Mouse (Mus musculus): ENCODE data around the gene Mdfic.
"Not testable (repeated sequence)": the region's sequence is repeated elsewhere in the genome, so short reads cannot be mapped to it uniquely, and the experiment has no call there.

Mdfic gene

DNA sequence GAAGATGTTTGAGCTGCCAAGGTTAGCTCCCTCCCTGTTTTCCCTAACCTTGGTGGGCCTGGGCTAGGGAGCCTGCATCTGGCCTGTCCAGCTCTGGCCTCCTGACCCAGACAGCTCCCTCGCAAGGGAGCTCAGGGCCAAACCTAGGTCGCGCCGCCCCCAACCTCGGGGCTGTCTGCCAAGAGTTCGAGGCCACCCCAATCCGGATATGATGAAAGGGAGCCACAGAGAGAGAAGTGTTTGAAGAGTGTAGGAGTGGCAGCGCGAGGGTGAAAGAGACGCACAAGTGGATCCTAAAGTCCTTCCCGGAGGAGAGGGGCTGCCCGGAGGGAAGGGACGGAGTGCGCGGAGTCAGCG lies at the start of gene Mdfic:
TSS of gene Mdfic (plus strand) at position 201 of the 357 bp plus-strand sequence.
- DNase-seq (ENCODE audit: low read depth, low spot score), result peak; percentile 54
- Histone ChIP-seq H3K36me3 (ENCODE audit: control insufficient read depth, insufficient read depth, low read length, poor library complexity, severe bottlenecking) (no peaks in the 10 kb centered on the region), H3K27me3 (ENCODE audit: control insufficient read depth, insufficient read depth, low read length, poor library complexity, severe bottlenecking) (no peaks in the 10 kb centered on the region)

DNA sequence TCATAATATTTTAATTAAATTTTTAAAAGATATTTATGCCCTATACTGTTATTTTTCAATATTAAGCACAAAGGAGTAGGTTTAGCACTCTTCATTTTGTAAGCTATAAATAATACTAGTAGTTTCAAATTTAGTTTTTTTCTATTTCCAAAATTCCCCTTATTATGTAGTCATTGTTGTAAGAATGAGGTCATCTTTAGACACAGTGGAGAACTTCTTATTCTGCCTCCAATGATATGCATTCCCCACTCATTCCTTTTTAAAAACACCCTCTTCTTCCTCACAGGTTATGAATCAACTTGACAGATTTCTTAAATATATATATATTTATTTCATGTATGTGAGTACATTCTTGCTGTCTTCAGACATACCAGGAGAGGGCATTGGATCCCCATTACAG lies 49.1 kb upstream of the Mdfic start:
- no peaks in the 10 kb centered on the region for H3K27me3 ChIP-seq (ENCODE audit: control insufficient read depth, insufficient read depth, low read length, poor library complexity, severe bottlenecking)

DNA sequence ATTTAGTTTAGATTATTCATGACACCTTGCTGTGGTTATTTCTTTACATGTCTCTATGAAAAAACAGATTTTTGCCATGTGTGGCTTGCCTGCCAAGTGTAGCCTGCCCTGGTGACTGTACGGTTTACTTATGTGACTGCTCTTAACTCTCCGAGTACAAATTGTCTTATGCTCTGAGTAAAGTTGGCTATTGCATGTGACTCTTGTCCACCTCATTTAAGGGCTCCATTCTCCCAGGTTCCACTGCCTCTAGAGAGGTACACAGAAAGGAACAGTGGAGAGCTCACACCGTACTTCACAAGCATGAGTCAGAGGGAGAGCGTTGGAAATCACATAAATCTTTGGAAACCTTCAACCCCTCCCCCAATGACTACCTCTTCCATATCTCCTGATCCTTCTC lies 10.4 kb upstream of the Mdfic start:
- H3K36me3 ChIP-seq (ENCODE audit: control insufficient read depth, insufficient read depth, low read length, poor library complexity, severe bottlenecking), result no peaks in the 10 kb centered on the region
- H3K27me3 ChIP-seq (ENCODE audit: control insufficient read depth, insufficient read depth, low read length, poor library complexity, severe bottlenecking), result no peaks in the 10 kb centered on the region
- DNase-seq (ENCODE audit: low read depth, low spot score), result no peak

More for the DNA sequence above, 49.1 kb upstream of the Mdfic start:
- peak; percentile 32 for DNase-seq (ENCODE audit: low read depth, low spot score)
- no peaks in the 10 kb centered on the region for H3K36me3 ChIP-seq (ENCODE audit: control insufficient read depth, insufficient read depth, low read length, poor library complexity, severe bottlenecking)

DNA sequence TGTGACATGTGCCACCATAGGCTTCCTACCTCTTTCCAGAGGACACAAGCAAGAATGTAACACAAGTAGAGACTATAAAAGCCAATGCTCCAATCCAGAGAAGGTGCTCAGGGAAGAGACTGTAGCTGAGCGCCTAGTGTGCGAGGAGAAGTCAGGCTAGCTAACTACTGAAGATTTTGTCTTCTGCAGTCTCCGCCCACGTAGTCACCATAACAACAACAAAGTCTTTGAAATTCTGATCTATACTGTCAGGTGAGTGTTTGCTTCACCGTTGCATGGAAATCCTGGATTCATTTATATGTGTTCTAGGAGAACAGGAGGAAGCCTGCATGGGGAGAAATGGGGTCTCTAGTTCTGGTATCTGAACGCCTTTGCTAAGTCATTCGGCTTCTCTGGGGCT lies 9.8 kb upstream of the Mdfic start:
- H3K27me3 ChIP-seq (ENCODE audit: control insufficient read depth, insufficient read depth, low read length, poor library complexity, severe bottlenecking), result no peaks in the 10 kb centered on the region
- no peak for DNase-seq (ENCODE audit: low read depth, low spot score)
- no peaks in the 10 kb centered on the region for H3K36me3 ChIP-seq (ENCODE audit: control insufficient read depth, insufficient read depth, low read length, poor library complexity, severe bottlenecking)

DNA sequence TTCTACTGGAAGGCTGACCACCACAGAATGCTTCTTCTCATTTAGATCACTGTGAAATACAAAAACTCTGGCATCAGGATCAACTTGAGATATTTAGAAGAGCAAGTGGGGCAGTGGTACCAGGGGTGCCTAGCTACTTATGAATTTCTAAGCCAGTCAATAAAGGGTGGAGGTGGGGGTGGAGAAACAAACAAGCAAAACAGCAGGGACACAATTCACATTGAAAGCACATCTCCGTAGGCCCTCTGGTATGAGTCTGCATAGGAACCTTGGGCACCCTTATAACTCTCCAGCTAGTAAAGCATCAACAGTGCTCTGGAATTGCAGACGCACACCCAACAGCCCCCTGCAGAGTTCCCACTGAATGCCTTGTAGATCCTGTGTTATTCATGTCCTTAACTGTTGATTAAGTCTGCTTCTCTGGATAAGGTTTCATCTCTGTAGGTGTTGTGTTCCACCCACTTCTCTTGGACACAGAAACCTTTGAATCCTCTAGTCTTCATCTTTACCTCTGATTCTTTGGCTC lies 7.5 kb upstream of the Mdfic start:
- H3K36me3 ChIP-seq (ENCODE audit: control insufficient read depth, insufficient read depth, low read length, poor library complexity, severe bottlenecking), result no peaks in the 10 kb centered on the region
- no peaks in the 10 kb centered on the region for H3K27me3 ChIP-seq (ENCODE audit: control insufficient read depth, insufficient read depth, low read length, poor library complexity, severe bottlenecking)
- no peak for DNase-seq (ENCODE audit: low read depth, low spot score)

DNA sequence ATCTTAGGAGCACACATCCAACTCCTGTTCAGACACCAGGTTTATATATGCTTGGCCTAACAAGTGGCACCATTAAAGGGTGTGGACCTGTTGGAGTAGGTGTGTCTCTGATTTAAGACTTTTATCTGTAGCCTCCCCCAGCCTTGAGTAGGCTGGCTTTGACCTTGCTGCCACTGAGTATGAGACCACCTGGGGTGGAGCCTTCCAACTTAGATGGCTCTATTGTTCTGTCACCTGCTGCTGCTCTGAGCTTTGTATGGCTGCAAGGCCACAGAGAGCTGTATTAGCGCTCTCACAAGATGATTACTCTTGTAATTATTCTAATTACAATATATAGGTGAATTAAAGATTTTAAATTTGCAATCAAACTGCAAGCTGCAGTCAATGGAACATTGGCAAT lies 6.4 kb upstream of the Mdfic start:
- not testable (repeated sequence) for DNase-seq (ENCODE audit: low read depth, low spot score); H3K36me3 ChIP-seq (ENCODE audit: control insufficient read depth, insufficient read depth, low read length, poor library complexity, severe bottlenecking); H3K27me3 ChIP-seq (ENCODE audit: control insufficient read depth, insufficient read depth, low read length, poor library complexity, severe bottlenecking)

DNA sequence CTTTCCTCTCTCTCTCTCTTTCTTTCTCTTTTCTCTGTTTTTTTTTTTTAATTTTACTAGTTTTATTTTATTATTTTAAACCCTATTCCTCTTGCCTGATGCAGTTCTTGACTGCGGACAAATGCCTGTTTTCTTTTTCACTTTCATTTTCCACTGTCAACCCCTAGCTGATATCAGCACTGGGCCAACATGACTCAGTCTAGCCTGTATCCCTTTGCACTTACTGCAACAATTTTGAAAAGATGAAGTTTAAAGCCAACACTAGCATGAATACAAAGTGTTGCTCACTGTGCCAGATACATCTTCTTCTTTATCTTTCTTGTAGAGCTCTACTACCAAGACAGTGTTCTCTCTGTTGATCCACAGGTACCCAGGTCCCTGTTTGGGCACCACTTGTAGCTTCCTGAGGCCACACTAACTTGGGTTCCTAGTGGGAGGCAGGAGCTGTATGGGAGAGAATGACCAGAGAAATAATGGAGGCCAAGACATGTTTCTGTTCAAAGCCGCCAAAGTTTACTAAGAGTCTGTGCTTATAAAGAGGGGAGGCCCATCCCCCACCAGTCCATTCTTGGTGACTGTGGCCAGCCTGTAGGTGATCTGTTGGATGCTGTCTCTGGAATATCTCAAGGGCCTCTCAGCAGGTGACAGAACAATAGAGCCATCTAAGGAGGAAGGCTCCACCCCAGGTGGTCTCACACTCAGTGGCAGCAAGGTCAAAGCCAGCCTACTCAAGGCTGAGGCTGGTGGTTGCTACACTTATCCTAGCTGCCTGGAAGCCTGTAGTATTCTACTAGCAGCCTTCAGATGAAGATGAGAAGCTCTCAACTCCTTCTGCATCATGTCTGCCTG lies 5.2 kb upstream of the Mdfic start:
- no peaks in the 10 kb centered on the region for H3K36me3 ChIP-seq (ENCODE audit: control insufficient read depth, insufficient read depth, low read length, poor library complexity, severe bottlenecking)
- no peaks in the 10 kb centered on the region for H3K27me3 ChIP-seq (ENCODE audit: control insufficient read depth, insufficient read depth, low read length, poor library complexity, severe bottlenecking)
- peak; percentile 26 for DNase-seq (ENCODE audit: low read depth, low spot score)

DNA sequence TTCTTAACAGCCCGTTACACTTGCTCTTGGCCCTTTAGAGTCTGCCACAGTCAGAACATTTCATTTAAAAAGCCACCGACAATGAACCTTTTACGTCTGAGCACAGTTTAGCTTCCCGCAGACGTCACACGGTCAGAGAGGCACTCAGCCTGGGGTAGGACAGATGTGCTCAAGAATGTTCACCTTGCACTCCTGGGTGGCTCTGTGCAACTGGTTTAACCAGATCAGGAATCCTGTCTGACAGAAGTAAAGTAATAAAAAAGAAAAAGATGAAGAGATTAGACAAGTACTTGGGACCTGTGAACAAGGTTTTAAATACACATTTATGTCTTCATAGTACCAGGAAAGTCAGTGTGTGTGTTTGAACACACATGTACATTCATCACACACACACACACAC lies 542 bp upstream of the Mdfic start:
- Histone ChIP-seq H3K27me3 (ENCODE audit: control insufficient read depth, insufficient read depth, low read length, poor library complexity, severe bottlenecking) (no peaks in the 10 kb centered on the region), H3K36me3 (ENCODE audit: control insufficient read depth, insufficient read depth, low read length, poor library complexity, severe bottlenecking) (no peaks in the 10 kb centered on the region)
- no peak for DNase-seq (ENCODE audit: low read depth, low spot score)

DNA sequence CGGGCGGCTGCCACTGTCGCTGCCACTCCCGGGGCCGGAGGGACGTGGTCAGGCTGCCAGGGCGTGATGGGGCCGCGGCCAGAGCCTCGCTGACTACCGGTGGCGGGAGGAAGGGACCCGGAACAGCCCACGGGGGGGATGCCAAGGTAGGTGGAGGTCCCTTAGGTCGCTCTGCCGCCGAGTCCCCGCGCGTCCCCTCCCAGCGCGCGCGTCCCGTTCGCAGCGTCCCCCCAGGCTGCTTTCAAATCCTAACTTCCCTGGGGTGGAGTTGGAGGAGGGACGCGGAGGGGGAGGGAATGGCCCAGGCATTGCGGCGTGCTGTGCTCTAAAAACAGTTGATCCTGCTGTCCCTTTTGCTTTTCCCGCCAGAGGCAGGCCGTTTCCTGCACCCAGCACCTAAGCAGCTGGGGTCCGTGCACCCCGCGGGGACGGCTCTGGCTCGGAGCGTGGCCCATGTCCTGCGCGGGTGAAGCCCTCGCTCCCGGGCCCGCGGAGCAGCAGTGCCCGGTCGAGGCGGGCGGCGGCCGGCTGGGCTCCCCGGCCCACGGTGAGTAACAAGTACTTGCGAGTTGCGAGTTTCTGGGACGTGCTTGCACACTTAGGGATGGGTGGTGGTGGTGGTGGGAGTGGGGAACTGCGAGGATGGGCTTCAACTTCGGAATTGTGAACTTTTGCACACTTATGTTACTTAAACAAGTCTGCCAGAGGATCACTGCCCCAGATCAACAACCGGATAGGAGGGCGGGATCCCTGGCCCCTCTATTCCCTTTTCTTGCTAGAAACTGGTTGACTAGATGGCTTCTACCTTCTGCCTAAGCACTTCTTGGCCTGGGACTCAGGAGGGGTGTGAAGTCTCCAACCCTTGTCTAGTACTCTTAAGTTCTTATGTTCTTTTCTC lies 606 bp downstream of the Mdfic start:
- H3K27me3 ChIP-seq (ENCODE audit: control insufficient read depth, insufficient read depth, low read length, poor library complexity, severe bottlenecking), result no peaks in the 10 kb centered on the region
- peak; percentile 50 for DNase-seq (ENCODE audit: low read depth, low spot score)
- no peaks in the 10 kb centered on the region for H3K36me3 ChIP-seq (ENCODE audit: control insufficient read depth, insufficient read depth, low read length, poor library complexity, severe bottlenecking)

DNA sequence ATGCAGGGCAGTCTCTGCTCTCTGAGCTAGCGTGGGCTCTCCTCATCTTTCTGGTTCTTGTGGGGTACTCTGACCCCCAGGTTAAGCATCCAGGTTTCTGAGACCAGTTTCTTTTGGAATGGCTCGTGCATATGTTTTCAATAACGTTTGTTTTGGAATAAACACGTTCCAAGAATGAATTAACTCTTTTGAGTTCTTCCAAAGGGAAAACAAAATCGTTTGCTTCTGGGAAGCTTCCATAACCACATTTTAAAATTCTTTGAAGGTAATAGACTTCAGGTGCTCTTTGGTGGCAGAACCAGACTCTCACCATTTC lies 1.2 kb downstream of the Mdfic start:
- H3K36me3 ChIP-seq (ENCODE audit: control insufficient read depth, insufficient read depth, low read length, poor library complexity, severe bottlenecking), result no peaks in the 10 kb centered on the region
- no peaks in the 10 kb centered on the region for H3K27me3 ChIP-seq (ENCODE audit: control insufficient read depth, insufficient read depth, low read length, poor library complexity, severe bottlenecking)
- no peak for DNase-seq (ENCODE audit: low read depth, low spot score)

DNA sequence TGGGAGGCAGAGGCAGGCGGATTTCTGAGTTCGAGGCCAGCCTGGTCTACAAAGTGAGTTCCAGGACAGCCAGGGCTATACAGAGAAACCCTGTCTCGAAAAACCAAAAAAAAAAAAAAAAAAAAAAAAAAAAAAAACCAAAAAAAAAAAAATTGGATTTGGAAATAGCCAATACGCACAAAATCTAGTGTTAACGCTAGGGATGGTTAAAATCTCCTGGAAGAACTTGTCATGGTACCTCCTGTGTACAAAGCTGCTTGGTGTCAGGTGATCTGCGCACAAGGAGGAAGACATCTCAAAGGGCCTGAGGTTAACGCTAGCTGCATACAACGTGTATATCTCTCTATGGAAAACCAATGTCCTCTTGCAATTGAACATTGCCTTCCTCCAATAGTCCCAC lies 2.2 kb downstream of the Mdfic start:
- H3K27me3 ChIP-seq (ENCODE audit: control insufficient read depth, insufficient read depth, low read length, poor library complexity, severe bottlenecking); H3K36me3 ChIP-seq (ENCODE audit: control insufficient read depth, insufficient read depth, low read length, poor library complexity, severe bottlenecking); DNase-seq (ENCODE audit: low read depth, low spot score): not testable (repeated sequence)

DNA sequence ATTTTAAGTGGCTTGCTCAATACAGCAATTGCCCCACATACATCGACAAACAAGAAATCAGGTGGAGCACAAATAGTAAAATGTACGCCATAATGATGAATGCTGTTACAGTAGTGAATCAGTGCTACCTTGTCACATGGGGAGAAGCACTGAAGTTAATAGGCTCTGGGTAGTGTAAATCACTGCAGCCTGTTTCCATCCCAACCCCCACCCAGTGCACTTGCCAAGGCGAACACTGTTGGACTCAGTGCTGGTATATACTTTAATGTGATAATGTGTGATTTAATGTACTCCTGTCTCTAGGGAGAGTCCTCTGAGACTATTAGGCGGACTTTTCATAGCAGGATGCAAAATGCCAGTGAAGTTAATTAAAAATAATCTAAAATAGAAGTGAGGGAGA lies 3.8 kb downstream of the Mdfic start:
- H3K27me3 ChIP-seq (ENCODE audit: control insufficient read depth, insufficient read depth, low read length, poor library complexity, severe bottlenecking), result no peaks in the 10 kb centered on the region
- no peaks in the 10 kb centered on the region for H3K36me3 ChIP-seq (ENCODE audit: control insufficient read depth, insufficient read depth, low read length, poor library complexity, severe bottlenecking)
- DNase-seq (ENCODE audit: low read depth, low spot score), result no peak

DNA sequence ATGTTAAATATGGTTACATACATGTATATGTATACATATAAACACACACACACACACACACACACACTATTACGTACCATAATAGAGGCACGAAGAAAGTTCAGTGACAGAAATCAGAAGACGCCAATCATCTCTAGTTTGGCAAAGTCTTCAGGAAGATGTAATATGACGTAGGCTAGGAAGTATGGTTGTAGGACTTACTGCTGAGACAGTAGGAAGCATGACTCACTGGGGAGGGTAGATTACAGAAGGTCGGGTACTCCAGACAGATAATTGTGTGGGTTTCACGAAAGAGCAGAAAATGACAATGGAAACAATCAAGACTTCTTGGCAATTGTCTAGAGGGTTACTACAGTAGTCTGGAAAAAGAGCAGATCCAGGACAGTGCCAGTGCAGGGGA lies 6.0 kb downstream of the Mdfic start:
- DNase-seq (ENCODE audit: low read depth, low spot score), result no peak
- no peaks in the 10 kb centered on the region for H3K36me3 ChIP-seq (ENCODE audit: control insufficient read depth, insufficient read depth, low read length, poor library complexity, severe bottlenecking)

DNA sequence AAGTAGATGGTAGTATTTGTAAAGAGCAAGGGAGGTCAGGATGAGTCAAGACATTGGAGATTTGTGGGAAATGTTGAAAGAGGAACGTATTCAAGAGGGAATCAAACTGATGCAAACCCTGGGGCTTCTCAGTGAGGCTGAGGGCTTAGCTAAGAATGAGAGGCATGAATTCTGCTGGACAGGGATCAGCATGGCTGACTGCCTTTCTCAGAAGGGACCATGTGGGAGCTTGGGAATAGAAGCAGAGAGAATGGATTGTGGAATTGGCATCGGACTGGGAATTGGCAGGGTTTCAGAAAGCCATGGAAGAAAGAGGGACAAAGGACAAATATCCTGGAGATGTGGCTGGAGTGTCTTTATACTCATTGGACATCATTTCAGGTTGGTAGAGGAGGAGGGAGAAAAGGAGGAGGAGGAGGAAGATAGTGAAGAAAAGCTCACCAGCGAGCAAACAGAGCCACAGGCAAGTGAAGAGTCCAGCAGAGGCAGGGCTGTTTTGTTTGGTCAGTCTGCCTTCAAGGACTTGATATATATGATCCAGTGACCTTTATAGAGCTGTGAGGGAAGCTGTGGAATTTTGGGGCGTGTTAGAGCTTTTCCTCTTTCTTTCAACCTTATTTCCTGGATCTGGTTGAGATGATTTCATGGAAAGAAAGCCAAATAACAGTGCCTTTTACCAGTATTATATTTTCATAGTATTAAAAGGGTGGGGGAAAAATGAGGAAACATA lies 7.4 kb downstream of the Mdfic start:
- no peak for DNase-seq (ENCODE audit: low read depth, low spot score)
- H3K27me3 ChIP-seq (ENCODE audit: control insufficient read depth, insufficient read depth, low read length, poor library complexity, severe bottlenecking), result no peaks in the 10 kb centered on the region
- H3K36me3 ChIP-seq (ENCODE audit: control insufficient read depth, insufficient read depth, low read length, poor library complexity, severe bottlenecking), result no peaks in the 10 kb centered on the region

More for the DNA sequence above, 6.0 kb downstream of the Mdfic start:
- H3K27me3 ChIP-seq (ENCODE audit: control insufficient read depth, insufficient read depth, low read length, poor library complexity, severe bottlenecking), result no peaks in the 10 kb centered on the region
